Mouse (Mus musculus): ENCODE measurements at regions not wholly inside any gene's neighbourhood (a gene's known extent, or its start where the extent isn't known, plus 50 kb on each side); places are given as distances from the start of the nearest gene placed in this dataset.

DNA sequence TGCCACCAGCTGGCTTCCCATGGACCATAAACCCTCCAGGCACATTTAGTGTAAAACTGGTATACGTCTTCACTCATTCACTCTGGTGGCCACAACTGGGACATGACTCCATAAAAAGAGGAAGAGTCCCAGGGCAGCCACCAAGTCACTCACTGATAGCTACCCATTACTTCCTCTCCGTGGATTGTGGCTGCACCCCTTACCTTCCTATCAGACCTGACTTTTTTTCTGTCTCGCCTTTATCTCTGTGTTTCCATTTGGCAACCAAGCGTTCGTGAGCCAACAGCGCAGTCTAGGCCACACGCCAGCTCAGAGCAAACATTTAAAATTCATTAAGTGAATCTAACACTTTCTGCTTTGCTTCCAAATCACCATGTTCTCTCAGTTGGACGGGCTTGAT, 53.9 kb upstream of the Slc44a1 start:
- DNase-seq (ENCODE audit: low read depth, low spot score), result no peak

DNA sequence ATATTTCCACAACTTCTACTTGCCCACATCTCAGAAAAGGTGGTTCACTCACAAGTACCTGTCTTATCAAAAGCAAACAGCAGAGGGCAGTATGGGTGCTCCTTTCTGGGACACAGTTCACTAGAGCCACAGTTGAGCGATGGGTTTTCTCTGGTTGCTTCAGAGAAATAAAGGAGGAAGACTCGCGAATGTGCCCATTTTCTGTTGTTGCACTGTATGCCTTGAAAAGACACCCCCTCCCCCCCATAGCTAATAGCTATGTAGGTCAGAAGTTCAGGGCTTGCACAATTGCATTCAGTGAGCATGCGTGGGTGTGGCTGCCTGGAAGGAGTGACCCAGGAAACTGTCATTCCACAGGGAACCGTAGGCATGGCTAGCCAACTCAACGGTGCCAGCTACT, 55.5 kb upstream of the Slc44a1 start:
- DNase-seq (ENCODE audit: low read depth, low spot score), result peak; percentile 28

DNA sequence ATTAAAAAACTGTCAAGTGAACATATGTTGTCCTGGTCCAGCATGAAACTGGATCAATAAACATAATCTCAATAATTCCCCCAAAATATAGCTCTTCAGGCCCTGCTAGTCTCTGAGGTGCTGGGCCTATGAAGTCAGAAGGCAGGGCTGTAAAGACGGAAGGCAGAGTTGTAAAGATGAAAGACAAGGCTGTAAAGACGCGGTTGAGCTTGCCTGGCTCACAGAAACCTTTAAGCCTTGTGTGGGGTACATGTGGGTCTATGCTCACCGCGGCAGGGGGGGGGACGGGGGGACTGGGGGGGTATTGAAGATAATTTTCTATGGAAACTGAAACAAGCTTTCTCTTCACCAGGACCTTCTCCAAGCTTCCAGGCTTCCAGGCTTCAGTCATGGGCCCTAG, 56.1 kb upstream of the Slc44a1 start:
- DNase-seq (ENCODE audit: low read depth, low spot score), result no peak

DNA sequence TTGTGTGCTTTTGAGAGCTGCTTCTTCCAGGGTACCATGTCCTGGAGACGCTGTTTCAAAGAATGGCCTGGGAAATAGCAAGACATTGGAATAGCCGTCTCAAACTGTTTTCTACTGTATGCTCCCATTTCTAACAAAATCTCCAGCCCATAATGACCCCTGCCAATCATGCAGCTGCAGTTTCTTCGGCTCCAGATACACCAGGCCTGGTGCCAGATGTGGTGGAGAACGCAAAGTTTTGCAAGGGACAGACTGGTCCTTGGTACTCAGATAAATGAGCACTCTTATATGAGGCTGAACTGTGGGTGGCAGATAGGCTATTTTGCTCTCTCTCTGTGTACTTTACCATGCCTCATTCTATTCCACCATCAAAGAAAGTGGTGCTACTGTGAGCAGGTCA, 58.2 kb upstream of the Slc44a1 start:
- DNase-seq (ENCODE audit: low read depth, low spot score), result no peak

DNA sequence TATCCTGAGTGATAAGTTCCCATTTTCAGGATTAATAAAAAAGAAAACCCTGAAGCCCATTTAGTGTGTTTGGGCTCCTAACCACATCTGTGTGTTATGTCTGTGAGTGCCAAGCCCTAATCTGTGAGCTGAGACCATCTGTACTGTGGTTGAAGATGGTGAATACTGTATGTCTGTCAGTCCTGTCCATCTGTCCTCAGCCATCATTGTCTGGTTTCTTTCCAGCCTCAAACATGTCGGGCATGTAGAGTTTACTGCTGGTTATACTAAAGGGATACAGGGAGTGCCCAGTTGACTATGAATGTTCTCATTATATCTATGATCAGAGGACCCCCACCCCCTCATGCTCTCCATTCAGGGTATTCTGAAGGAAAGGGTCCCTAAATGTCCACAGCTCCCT, 60.4 kb upstream of the Slc44a1 start:
- no peak for DNase-seq (ENCODE audit: low read depth, low spot score)

DNA sequence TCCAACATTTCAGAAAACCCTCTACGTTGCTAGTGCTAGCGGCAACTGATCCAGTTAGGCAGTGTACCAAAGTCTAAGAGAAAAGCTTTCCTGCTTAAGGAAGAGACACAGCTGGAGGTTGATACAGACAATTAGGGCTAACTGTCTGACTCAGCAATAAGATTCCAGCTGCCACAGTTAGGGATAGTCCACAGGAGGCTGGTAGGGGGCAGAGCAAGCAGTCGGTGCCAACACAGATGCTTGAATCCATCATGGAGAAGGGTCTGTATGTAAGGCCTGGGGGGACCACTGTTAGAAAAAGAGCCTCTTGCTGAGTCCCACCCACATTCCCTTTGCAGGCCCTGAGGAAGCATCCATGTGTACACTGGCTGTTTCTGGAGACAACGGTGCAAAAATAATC, 63.2 kb upstream of the Slc44a1 start:
- DNase-seq (ENCODE audit: low read depth, low spot score), result no peak

DNA sequence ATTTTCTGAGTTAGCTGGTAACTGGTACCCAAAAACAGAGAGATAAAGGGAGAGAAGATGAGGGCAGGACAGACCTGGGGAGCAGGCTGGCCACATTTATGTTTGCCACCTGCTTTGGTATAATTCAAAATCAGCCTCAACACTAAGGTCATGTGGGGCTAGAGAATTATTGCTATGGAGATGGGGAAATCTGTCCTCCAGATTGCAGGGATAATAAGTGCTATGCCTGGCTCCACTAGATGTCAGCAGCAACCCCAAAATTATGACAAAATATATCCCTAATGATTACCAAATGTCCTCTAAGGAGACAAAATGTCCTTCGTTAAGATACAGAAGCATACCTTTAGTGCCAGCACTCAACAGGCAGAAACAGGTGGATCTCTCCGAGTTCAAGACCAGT, 83.8 kb upstream of the Slc44a1 start:
- no peak for DNase-seq (ENCODE audit: low read depth, low spot score)

DNA sequence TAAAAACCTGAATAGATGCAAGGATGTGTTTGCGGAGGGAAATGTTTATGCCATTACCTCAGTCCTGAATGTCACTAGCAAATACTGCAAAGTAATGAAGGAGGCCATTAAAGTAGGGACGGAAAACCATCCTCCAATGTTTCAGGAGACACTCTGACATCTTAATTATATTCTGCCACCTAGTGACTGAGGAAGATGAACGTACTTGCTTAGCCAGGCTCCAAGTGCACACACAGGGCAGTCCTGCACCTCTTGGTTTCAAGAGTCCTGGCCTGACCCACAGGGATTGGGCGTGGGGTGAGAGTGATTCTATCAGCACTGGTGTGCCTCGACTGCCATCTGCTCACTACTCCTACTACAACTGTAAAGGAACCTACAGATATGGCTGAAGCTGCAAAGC, 85.3 kb upstream of the Slc44a1 start:
- DNase-seq (ENCODE audit: low read depth, low spot score), result no peak

DNA sequence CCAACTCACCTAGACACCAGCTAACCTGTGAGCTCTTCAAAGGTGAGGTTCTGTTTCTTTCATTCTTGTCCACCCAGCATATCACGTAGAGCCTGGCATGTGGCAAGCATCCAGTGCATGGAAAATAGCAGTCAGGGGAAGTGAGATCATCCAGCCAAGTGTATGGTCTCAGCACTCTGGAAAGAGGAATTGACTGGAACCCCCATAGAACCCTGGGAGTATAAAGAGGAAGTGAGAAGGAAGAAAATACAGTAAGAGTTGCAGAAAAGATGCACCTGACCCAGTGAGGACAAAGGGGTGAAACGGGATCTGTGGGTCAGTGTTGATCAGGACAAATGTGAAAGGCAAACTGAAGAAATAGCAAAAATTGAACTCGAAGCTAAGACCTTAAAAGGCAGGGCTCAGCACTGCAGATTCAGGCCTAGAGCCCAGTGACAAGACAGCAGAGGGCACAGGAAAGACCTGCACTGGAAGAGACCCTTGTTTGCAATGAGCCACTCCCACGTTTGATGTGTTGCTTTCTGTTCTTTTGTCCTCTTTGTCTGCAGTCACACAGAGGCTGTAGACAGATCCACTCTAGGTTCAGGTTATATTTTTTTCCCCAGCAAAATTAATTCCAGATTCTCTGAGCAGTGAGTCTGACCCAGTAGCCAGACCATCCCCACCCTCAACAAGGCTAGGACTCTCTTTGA, 86.7 kb upstream of the Slc44a1 start:
- no peak for DNase-seq (ENCODE audit: low read depth, low spot score)

DNA sequence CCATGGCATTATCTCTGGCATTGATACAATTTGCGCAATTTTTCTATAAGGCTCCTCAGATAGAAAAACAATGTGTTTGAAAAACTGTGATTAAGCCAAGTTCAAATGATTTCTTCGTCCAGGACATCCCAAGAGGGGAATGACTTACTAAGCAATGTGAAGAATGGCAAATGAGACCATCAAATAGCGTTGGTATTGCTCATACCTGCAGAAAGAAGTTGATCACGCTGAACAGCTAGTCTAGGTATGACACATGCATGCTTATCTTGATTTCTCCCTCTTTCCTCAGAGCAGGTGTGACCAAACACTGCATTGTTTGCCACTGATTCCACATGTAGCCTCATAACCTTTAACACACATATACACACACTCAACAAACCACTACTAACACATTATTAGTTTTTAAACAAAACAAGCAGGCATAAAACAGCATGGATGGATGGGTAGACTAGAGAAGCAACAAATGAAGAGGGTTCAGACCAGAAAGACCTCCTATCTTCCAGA, 89.1 kb upstream of the Slc44a1 start:
- DNase-seq (ENCODE audit: low read depth, low spot score), result no peak

DNA sequence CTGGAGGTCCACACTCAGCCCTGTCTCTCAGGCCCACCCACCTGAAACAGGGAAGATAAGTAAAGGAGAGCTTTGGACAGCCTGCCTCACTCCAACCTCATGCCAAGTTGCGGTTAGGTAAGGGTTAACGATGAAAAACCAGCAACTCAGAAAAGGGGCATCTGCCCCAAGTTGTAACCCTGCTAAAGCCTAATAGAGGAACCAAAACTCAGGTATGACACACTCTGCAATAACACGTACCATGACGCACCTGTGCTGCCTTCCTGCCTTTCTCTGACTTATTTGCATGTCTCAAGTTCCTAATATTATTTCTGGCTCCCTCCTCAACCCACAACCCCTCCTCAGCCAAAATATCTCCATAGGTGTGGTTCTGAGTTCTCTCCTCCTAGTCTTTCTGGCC, 94.9 kb upstream of the Slc44a1 start:
- DNase-seq (ENCODE audit: low read depth, low spot score), result no peak

DNA sequence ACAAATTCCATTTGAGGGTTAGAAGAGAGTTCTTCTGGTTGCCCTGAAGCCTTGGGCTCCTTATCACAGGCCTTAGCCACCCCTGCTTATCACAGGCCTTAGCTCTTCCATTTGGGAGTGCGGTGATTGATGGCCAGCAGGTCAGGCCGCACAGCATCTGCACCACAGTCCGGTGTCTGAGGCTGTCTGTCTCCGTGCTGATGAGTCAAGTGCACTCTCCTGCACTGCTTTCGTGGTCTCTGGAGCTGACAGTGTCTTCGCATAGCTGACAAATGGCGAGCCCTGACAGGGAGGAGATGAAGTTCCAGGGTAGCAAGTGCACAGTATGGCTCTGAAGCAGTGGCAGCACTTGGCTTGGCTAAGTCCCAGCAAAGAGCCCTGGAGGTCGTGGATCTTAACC, 95.7 kb upstream of the Slc44a1 start:
- DNase-seq (ENCODE audit: low read depth, low spot score), result no peak

DNA sequence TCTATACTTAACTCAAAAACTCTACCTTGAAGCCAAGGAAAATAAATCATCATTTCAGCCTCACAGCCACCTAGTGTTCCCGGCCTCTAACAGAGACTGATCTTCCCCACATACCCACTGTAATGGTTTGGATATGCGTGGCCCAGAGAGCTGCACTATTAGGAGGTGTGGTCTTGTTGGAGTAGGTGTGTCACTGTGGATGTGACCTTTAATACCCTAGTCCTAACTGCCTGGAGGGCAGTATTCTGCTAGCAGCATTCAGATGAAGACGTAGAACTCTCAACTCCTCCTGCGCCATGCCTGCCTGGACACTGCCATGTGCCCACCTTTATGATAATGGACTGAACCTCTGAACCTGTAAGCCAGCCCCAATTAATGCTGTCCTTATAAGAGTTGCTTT, 99.0 kb upstream of the Slc44a1 start:
- no peak for DNase-seq (ENCODE audit: low read depth, low spot score)

DNA sequence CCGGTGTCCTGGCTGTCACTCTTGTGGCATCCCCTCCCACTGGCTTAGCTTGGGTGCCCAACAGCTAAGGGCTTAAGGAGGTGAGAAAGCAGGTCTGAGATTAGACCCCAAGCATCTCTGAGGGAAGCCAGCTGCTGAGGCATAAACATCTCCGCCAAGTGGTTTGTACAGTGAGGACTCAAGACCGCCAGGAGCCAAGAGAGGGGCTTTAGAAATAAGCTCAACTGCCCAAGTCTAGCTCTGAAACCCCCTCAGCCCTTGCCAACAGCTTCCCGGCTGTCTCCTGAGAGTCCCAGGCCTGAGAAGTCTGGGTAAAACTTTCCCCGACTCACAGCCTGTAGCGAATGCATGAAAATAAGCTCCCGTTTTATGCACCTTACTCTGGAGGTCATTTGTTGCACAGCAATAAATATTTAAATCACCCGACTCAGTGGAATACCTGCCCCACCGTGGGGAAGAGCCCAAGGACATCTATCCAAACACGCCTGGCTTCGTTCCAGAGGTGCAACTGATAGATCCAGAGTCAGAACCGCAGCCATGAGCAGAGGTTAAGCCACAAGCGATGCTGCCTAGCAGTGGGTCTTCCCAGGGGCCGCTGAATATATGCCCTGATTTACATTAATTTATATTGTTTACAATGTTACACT, 100.1 kb upstream of the Slc44a1 start:
- DNase-seq (ENCODE audit: low read depth, low spot score), result no peak

DNA sequence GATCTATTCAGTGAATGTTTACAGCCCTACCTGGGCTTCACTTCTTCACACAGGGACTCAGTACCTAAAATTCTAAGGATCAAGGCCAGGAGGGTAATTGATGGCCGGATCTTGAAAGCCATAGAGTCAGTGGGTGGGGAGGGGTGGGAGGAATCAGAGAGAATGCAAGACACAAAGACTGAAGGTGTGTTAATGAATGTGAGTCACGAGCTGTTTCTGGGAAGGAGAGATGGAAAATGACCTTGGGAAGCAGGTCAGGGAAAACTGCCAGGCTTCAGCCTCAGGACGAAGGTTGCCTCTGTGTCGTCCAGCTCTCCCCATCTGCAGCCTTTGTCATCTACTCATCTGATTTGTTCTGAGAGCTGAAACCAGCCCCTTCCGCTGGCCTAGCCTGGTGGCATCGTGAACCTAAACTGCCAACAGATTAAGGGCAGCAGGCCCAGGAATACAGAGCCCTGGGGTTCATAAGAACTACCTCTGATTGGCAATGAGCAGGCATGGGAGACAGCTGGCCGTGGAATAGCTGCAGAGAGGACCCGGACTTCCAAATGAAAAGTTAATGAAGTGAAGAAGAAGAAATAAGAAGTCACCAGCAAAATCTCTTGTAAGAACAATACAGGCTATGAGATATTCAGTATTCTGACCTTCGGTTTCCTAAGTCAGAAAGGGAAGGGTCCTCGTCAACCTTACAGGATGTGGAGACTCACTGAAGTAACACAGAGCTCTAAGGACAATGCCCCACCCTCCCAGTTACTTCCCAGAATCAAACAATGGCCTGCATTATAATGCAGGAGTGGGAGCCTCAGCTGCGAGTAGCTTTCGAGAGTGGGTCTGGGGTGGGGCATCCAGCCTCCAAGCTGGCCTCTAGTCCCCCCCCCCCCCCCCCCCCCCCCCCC, 100.8 kb upstream of the Slc44a1 start:
- DNase-seq (ENCODE audit: low read depth, low spot score), result no peak

DNA sequence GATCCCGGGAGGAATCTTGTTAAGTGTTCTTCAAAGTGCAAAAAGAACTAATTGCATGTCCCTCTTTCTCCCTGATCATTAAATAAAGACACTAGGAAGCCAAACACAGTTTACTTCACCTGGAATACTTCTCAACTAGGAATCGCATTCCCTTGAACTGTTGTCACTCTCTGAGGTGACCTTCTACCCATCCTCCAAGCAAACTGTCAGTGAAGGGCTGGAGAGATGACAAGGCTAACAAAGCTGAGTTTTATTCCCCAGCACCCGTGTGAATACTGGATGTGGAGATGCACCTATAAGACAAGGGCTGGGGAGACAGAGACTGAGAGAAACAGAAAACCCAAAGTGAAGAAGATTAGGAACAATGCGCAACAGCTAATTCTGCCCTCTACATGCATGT, 101.7 kb upstream of the Slc44a1 start:
- DNase-seq (ENCODE audit: low read depth, low spot score), result no peak

DNA sequence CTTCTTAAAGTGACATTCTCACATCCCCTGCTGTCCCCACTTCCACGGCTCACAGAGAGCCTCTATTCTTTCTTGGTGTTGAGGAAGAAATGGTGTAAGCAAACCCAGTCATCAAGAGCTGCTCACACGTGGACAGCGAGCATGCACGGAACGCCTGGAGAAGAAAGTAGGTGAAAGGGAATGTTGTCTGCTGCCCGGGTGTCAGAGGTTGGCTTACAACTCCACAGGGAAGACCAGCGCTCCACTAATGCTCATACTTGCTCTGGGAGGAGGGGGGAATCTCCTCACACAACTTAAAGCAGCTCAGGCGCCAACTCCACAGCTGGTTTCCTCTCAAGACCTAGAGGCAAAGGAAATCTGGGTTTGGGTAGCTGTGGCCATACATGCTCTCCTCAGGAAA, 102.4 kb upstream of the Slc44a1 start:
- no peak for DNase-seq (ENCODE audit: low read depth, low spot score)

DNA sequence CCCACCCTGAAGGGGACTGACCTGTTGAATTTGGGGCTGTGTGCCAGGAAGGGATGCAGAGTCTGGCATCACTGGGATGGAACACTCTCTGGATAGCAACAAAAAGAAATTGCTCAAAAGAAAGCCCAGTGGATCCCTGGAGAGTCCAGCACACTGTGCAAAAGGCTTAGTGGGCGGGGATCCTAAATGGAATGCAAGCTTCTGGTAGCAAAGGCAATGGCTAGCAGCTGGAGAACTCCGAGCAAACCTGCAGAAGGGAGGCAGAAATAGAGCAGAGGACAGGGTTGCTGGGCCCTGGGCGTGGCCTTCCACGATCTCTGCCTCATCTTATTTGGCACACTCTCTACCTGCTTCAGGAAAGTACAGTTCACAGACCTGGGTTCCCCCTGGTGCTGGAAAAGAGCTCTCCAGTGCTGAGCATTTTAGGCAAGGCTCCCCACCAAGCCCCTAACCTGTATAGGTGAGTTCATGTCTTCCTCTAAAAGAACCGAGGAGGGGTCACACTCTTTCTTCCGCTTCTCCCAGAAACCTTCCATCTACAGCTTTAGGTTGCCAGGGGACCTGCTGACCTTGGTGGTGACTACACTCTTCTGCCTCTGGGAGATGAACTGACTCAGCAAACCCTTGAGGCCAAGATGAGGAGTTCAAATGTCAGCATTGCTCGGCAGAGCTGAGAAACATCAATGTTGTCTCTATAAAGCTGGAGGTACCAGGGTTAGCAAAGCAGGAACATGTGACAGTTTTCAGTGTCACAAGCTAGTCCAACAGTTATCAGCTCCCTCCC, 112.6 kb upstream of the Slc44a1 start:
- DNase-seq (ENCODE audit: low read depth, low spot score), result no peak

DNA sequence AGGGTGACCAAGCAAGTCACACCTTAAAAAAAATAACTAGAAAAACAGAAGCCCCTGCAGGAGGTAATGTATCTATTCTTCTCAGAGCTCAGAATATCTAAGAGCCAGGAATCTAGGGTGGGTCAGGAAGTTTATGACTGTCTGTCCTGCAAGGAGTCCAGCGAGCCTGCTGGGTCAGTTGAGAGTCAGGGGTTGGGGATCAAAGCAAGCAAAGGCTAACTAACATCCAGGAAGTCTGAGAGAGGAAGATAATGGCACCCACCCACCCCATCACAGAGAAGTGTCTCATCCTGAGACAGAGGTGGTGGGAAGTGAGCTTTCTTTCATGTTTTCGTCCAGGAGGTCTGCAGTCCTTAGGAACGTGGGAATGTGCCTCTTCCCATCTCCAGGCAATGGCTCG, 116.4 kb upstream of the Slc44a1 start:
- DNase-seq (ENCODE audit: low read depth, low spot score), result no peak

DNA sequence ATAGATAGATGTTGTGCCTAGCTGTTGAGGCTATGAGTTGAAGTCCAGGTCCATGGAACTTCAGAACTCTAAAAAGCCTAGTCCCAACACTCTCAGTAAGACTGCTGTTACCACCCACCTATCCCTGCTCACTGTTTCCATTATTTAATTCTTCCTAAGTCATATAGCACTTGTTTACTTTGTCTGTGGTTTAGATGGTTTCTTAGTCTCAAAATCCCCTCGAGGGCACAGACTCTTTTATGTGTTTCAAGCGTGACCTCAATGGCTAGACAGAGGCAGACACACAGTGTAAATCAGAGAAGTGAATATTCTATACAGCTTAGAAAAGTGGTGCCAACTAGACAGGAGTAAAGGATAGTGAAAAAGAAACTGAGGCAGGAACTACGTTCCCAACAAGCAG, 117.0 kb upstream of the Slc44a1 start:
- no peak for DNase-seq (ENCODE audit: low read depth, low spot score)

DNA sequence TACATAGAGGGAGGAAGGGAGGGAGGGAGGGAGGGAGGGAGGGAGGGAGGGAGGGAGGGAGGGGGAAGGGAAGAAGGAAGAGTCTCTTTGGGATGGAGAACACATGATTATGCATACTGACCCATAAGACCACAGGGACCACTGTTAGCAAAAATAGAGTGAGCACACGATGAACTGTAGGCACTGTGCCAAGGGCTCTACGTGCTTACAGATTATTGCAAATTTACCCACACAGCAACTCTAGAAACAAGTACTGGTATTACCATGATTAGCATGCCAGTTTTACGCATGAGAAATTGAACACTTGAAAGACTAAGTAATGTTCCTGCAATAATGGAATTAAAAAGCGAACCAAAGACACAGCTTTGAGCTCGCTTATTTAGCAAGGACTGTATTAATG, 117.7 kb upstream of the Slc44a1 start:
- DNase-seq (ENCODE audit: low read depth, low spot score), result no peak

Data from WW6 (cell line).